Mouse (Mus musculus) lung, embryonic 16.5 days (tissue): ENCODE results near the gene Spag17. TPM values are rescaled to one million over a fixed set of nuclear protein-coding genes. Genes with fewer than 3 reads are reported as not detected.
"Not testable (repeated sequence)": the region's sequence is repeated elsewhere in the genome, so short reads cannot be mapped to it uniquely, and the experiment has no call there.

Experiments used
- ATAC-seq: fragments of 200-750 bp; cut with Nextera tagmentation; 2 replicates; pipeline ENCODE4 v1.8.0; 2017; ENCODE audit warnings: low read depth, mild to moderate bottlenecking, moderate library complexity
- H3K27ac ChIP-seq: fragments of 300-500 bp; sonication (generic); 2 replicates; pipeline ENCODE4 v1.5.1; 2014; ENCODE audit warnings: mild to moderate bottlenecking, control low read depth, low read length
- H3K27me3 ChIP-seq: fragments of 300-500 bp; sonication (generic); 2 replicates; pipeline ENCODE4 v1.6.1; 2014; ENCODE audit warnings: low read depth, low read length, mixed read lengths; ENCODE audit not compliant: control insufficient read depth, insufficient read depth
- H3K36me3 ChIP-seq: fragments of 300-500 bp; sonication (generic); 2 replicates; pipeline ENCODE4 v1.6.1; 2014; ENCODE audit warnings: low read length; ENCODE audit not compliant: control insufficient read depth, insufficient read depth
- H3K4me1 ChIP-seq: fragments of 300-500 bp; sonication (generic); replicated peaks from 2 replicates; pipeline ENCODE4 v1.6.1; 2014; ENCODE audit warnings: low read length, mixed read lengths; ENCODE audit not compliant: control insufficient read depth, insufficient read depth
- H3K4me2 ChIP-seq: fragments of 300-500 bp; sonication (generic); 2 replicates; pipeline ENCODE4 v1.6.1; 2014; ENCODE audit warnings: low read depth, low read length, control low read depth
- H3K4me3 ChIP-seq: fragments of 300-500 bp; sonication (generic); 2 replicates; pipeline ENCODE4 v1.5.1; 2014; ENCODE audit warnings: mild to moderate bottlenecking, low read length, control low read depth
- H3K9ac ChIP-seq: fragments of 300-500 bp; sonication (generic); 2 replicates; pipeline ENCODE4 v1.6.1; 2014; ENCODE audit warnings: low read length, control low read depth
- H3K9me3 ChIP-seq: fragments of 300-500 bp; sonication (generic); 2 replicates; pipeline ENCODE4 v1.6.1; 2016; ENCODE audit warnings: low read length; ENCODE audit not compliant: control insufficient read depth
- WGBS: fragments of 180-500 bp; shearing (Covaris S2); extraction: QIAGEN DNeasy Blood & Tissue Kit; methylation state at CpG from one replicate; pipeline ENCODE4 v1.1.7; 2014; 5-methylcytosine and 5-hydroxymethylcytosine counted together
- polyA plus RNA-seq: library from polyadenylated mRNA; unstranded; fragments of >200 nt; fragmentation: Nextera tagmentation; extraction: Ambion mirVana; gene quantifications from 2 replicates; pipeline ENCODE4 v1.2.1, GENCODE M21; 2015

Spag17 gene
- polyA plus RNA-seq, 1 experiment from 2014 or later: 5.8 TPM

DNA sequence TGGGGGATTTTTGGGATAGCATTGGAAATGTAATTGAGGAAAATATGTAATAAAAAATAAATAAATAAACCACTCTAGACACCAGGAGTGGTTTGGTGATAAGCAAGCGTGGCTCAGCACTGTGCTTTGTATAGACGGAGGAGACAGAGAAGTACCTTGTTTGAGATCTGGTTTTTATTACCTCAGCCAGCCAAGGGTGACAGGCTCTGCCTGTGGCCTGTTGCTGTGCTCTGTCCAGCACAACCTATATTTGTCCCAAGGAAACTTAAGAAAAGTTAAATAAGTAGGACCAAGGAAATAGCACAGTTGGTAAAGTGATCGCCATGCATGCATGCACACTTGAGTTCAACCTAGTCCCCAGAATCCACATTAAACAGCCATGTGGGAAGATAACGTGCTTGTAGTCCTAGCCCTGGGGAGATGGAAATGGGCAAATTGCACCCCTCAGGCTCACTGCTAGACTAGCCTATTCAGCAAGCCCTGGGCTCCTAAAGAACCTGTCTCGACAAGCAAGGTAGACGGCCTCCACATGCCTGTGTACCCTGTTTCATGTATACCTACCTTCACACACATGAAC lies 1.1 kb upstream of the Spag17 start:
- Histone ChIP-seq H3K27ac (no peak overlapping the region), H3K4me1 (peaks cover 11% of the 10 kb centered on the region; the same call in 1 of the 2 replicates)
- 76% methylated on average over 6 of the region's 6 CpGs for WGBS

DNA sequence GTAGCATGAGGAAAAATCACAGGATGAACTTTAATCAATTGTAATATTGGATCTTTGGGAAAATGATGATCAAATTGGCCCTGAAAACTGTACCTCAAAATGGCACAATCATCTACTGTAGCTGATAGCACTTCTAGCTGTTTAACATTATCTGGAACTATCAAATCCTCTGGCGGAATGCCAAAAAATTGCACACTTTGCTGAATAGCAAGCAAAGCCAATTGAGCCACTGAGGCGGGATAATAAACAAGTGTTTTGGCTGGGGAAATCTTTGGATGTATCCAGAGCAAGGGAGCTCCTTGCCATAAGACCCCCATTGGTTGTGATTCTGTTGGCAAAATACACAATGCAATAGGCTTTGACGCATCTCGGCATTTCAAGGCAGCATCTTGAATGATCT lies 9.5 kb downstream of the Spag17 start:
- ATAC-seq, H3K9me3 ChIP-seq, H3K27ac ChIP-seq, H3K36me3 ChIP-seq, H3K4me1 ChIP-seq, H3K4me3 ChIP-seq, H3K4me2 ChIP-seq, H3K9ac ChIP-seq, H3K27me3 ChIP-seq: not testable (repeated sequence)
- 90% methylated on average over 4 of the region's 4 CpGs for WGBS

More for the DNA sequence above, 1.1 kb upstream of the Spag17 start:
- Histone ChIP-seq H3K9ac (no peak overlapping the region), H3K36me3 (no peaks in the 10 kb centered on the region), H3K27me3 (no peaks in the 10 kb centered on the region), H3K9me3 (no peaks in the 10 kb centered on the region), H3K4me2 (no peak overlapping the region), H3K4me3 (no peak overlapping the region)
- no peak for ATAC-seq

DNA sequence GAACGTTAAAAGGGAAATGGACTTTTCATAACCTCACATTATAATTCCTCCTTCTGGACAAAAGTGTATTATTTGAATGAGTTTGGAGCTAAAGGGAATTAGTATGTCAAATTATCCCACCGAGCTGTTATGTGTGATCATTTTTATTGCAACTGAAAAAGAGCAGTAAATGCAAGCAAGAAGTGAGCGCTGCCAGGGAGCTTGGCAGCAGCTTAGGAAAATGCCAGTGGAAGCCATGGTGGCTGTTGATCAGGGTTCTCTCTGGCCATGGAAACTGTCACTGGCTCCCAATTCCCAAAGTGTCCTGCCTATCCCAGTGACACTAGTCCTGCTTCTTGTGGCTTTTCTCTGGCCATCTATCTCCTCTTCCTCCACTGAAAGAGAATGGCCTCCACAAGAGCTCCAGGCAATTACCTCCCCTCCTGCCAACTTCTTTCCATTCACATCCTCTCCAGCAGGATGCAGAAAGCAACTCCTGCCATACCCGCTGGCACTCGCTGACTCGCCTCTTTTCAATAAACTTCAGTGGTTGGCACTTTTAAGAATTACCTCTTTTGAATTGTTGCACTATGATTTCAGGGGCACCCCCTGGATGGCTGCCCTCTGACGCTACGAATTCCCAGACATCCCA lies 28.7 kb downstream of the Spag17 start:
- no peaks in the 10 kb centered on the region for H3K9me3 ChIP-seq
- H3K4me3 ChIP-seq: no peak overlapping the region
- no peak overlapping the region for H3K27ac ChIP-seq
- H3K36me3 ChIP-seq: no peaks in the 10 kb centered on the region
- WGBS: 86% methylated on average over 8 of the region's 8 CpGs
- H3K4me2 ChIP-seq: no peak overlapping the region
- H3K4me1 ChIP-seq: no peaks in the 10 kb centered on the region
- ATAC-seq: no peak
- no peaks in the 10 kb centered on the region for H3K27me3 ChIP-seq
- H3K9ac ChIP-seq: no peak overlapping the region

DNA sequence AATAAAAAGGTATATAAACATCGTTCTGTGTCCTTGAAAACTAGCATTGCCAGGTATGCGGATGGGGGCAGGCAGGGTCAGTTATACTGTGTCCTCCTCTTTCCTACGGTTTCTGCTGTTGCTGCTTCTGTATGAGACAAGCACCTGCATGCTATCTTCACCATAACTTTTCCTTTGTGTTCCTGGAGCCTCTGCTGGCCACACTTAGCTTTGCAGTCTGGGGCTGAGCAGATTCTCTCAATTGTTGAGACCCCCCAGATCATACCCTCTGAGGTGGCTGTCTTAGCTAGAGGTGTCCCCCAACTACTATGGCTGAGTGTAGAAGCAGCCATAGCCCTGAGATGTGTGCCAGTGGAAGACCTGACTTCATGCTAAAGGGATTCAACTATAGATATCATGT lies 37.7 kb downstream of the Spag17 start:
- H3K9me3 ChIP-seq: no peaks in the 10 kb centered on the region
- H3K9ac ChIP-seq: no peak overlapping the region
- no peak for ATAC-seq
- H3K27me3 ChIP-seq: no peaks in the 10 kb centered on the region
- no peaks in the 10 kb centered on the region for H3K36me3 ChIP-seq
- H3K4me3 ChIP-seq: no peak overlapping the region
- no peak overlapping the region for H3K27ac ChIP-seq
- 72% methylated on average over 3 of the region's 3 CpGs for WGBS
- no peaks in the 10 kb centered on the region for H3K4me1 ChIP-seq
- no peak overlapping the region for H3K4me2 ChIP-seq

DNA sequence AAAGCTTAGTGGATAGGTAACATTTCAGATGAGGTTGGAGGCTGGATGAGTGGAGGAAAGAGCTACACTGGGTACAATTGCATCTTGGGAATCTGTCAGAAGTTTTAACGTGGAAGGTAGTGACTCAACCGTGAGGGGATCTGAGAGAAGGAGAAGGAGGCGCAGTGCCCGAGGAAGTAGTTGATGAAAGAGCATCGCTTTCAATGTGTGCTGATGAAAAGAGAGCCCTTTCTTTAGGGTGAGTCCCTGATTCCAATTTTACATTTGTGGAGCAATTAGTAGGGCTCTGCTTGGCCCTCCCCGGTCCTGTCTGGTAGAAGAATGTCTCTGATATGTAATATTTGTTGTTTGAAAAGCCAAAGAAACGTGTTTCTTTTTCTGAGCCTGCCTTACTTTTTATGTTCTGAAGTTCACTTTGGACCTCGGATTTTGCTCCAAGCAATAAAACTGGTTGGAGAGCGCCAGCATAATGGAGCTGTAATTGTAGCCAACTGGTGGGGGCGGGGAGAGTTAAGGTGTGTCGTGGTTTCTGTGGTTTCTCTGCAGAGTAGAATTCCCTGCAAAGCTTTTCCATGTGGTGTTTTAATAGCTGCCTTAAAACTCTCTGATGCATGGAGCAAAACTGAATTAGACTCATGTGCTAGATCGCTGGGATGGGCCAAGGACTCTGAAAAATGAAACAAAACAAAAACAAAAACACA lies 45.9 kb downstream of the Spag17 start:
- ATAC-seq: no peak
- Histone ChIP-seq H3K4me2 (no peak overlapping the region), H3K9ac (no peak overlapping the region), H3K36me3 (no peaks in the 10 kb centered on the region), H3K4me3 (no peak overlapping the region), H3K27ac (no peak overlapping the region), H3K9me3 (no peaks in the 10 kb centered on the region), H3K27me3 (no peaks in the 10 kb centered on the region), H3K4me1 (no peaks in the 10 kb centered on the region)
- 70% methylated on average over 12 of the region's 12 CpGs for WGBS

DNA sequence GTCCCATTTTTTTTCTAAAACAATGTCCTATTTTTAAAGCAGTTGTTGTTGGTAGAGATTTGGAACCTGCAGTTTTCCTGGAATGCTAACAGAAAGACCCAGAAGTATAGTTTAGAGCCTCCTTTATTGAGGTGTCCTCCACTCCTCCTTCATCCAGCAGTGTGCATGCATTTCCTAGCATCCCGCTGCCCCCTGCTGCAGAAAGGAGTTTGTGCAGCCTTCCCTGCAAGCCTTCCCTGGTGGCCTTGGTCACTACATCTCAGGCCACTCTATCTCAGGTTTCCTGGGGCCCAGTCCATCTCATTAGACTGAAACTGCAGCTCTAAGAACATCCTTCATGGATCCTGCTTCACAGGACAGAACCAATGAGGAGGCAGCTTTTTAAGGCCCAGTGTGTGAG lies 51.0 kb downstream of the Spag17 start:
- H3K4me3 ChIP-seq: no peak overlapping the region
- H3K9ac ChIP-seq: no peak overlapping the region
- H3K27me3 ChIP-seq: no peaks in the 10 kb centered on the region
- no peak overlapping the region for H3K27ac ChIP-seq
- H3K4me1 ChIP-seq: no peaks in the 10 kb centered on the region
- H3K9me3 ChIP-seq: no peaks in the 10 kb centered on the region
- no peak for ATAC-seq
- no peak overlapping the region for H3K4me2 ChIP-seq
- no peaks in the 10 kb centered on the region for H3K36me3 ChIP-seq
- 38% methylated on average over 1 of the region's 1 CpGs for WGBS

DNA sequence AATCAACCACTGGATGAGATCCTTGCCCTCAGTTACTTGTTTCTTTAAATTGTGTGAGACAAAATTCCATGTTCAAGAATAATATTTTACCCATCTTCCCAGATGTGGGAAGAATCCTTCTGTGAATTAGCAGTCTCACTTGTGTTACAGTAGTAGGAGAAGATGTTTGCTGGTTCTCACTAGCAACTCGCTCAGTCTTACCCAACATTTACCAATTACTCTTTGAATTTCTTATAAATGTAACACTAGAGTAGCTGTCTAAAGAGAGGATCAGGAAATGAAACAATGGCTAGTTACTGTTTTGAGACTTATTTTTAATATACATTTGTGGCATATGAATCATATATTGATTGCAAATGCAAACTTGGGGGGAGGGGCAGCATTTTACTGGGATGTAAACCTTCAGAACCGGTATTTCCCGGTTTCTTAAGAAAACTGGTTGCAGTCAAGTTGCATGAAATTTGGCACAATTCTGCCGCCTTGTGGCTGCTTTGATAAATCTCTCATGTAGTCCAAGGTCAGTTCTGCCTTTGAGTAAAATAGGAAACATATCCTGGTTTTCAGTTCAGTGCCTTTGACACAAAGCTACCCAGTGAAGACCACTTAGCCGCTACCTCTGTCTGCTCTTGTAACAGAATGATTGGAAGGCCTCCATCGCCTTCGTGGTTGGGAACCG lies 53.5 kb downstream of the Spag17 start:
- H3K27me3 ChIP-seq: no peaks in the 10 kb centered on the region
- H3K4me3 ChIP-seq: no peak overlapping the region
- no peak overlapping the region for H3K4me2 ChIP-seq
- H3K4me1 ChIP-seq: no peaks in the 10 kb centered on the region
- no peak overlapping the region for H3K9ac ChIP-seq
- ATAC-seq: no peak
- no peaks in the 10 kb centered on the region for H3K36me3 ChIP-seq
- WGBS: 33% methylated on average over 8 of the region's 8 CpGs
- no peak overlapping the region for H3K27ac ChIP-seq
- H3K9me3 ChIP-seq: no peaks in the 10 kb centered on the region

DNA sequence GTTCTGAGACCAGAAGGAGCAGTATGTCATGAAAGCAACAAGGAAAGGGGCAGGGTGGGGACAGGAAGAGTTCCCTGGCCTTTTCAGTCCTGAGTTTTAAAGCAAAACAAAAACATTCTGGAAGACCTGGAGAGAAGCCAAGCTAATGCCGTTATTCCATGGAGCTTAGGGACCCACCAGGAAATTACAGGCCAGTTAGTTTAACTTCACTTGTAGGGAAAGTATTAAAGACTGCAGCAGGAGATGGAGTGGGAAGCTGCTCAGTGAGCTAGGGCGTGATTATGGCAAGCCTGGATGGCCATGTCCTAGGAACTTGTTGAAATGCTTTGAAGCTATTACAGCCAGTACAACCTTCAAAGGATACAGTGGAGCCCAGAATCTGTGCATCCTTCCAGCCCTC lies 60.0 kb downstream of the Spag17 start:
- Histone ChIP-seq H3K4me2 (no peak overlapping the region), H3K27me3 (no peaks in the 10 kb centered on the region), H3K27ac (no peak overlapping the region), H3K9me3 (no peaks in the 10 kb centered on the region), H3K9ac (no peak overlapping the region), H3K36me3 (no peaks in the 10 kb centered on the region), H3K4me1 (no peaks in the 10 kb centered on the region), H3K4me3 (no peak overlapping the region)
- 30% methylated on average over 2 of the region's 2 CpGs for WGBS
- ATAC-seq: peak; percentile 23; the same call in 1 of the 2 replicates

DNA sequence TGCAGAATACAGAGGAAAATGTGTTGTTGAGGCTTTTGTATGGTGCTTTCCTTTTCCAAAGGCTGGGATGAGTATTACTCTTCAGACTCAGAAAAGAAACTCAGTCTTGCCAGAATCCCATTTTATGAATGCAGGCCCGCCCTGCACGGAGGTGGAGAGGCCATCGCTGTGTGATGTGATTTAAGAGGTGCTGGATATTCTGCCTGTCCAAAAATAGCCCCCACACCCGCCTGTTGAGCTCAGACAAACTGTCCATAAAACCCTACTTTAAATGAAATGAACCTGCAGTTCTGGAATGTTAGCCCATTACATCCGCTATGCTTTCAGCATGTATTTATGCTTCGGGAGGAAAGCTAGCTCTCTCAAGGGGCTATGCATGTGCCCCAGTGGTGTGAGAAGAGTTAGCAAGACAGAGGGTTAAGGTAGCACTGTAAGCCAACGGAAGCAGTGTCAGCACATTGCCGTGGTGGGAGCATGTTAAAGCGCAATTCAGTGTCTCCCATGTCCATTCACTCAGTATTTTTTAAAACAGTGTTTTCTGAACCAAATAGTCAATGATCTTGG lies 68.9 kb downstream of the Spag17 start:
- WGBS: 59% methylated on average over 9 of the region's 9 CpGs
- no peaks in the 10 kb centered on the region for H3K4me1 ChIP-seq
- H3K4me3 ChIP-seq: no peak overlapping the region
- no peak overlapping the region for H3K9ac ChIP-seq
- no peaks in the 10 kb centered on the region for H3K9me3 ChIP-seq
- no peaks in the 10 kb centered on the region for H3K27me3 ChIP-seq
- H3K27ac ChIP-seq: no peak overlapping the region
- no peak for ATAC-seq
- no peak overlapping the region for H3K4me2 ChIP-seq
- H3K36me3 ChIP-seq: no peaks in the 10 kb centered on the region
